Mouse (Mus musculus): ENCODE measurements around the gene Rin3. TPM values are rescaled to one million over a fixed set of nuclear protein-coding genes. Genes with fewer than 3 reads are reported as not detected.

Rin3 gene
- polyA plus RNA-seq, 1 experiment from 2014 or later, result 2.8 TPM

DNA sequence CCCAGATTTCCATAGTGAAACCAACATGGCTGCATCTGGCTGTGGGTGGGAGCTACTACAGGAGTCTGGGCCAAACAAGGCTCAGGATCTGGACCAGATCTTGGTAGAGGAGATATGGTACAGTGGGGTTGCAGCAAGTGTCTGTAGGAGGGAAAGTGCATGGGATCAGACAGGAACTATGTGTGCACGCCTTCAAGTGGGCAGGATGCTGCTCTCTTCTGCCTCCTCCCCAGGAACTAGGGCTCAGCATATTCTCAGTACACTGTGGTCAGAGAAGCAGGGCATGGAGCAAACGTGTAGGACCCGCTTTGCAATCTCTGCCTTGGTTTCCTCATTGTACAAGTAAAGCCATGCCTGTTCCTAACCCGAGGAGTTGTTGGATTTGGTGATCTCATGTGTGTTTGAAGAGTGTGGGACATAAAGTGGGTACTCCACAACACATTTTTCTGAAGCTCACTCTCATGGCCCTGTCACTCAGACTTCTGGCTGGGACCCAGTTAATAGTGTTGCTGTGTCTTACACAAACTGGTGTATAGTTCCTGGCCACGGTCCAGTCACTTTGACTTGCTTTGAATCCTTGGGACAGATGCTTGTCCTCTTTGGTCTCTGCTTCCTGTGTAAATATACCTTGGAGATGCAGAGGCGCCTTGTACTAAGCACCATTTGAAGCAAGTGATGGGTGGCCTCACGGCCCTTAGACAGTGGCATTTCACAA is 9.8 kb downstream of the Rin3 start:
- no peak overlapping the region for H3K4me2 ChIP-seq
- H3K27ac ChIP-seq (replicated peaks), result no peak overlapping the region
- no peaks in the 10 kb centered on the region for H3K9me3 ChIP-seq
- no peaks in the 10 kb centered on the region for H3K36me3 ChIP-seq
- no peaks in the 10 kb centered on the region for H3K27me3 ChIP-seq
- H3K4me1 ChIP-seq (replicated peaks), result no peaks in the 10 kb centered on the region
- no peak overlapping the region for H3K4me3 ChIP-seq
- no peak overlapping the region for H3K9ac ChIP-seq
- no peak for ATAC-seq (ENCODE audit: low FRiP score, low read depth)
- WGBS, result 82% methylated on average over 7 of the region's 7 CpGs

DNA sequence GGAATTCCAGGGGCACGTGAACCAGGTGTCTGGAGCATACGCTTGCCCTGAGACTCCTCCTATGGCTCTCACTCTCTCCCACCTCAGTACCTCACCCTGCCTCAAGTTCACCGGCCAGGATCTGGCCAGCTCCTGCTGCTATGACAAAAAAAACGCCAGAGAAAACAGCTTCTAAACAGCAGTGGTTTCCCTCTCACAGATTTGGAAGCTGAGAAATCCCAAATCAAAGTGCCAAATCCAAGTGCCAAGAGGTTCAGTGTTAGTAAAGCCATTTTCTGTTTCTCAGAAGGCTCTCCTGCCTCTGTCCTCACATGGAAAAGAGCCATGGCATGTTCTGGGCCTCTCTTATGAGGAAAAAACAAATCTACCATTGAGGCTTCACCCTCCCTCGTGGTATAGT is 11.8 kb downstream of the Rin3 start:
- no peaks in the 10 kb centered on the region for H3K9me3 ChIP-seq
- no peak overlapping the region for H3K4me2 ChIP-seq
- H3K4me1 ChIP-seq (replicated peaks), result no peaks in the 10 kb centered on the region
- no peaks in the 10 kb centered on the region for H3K27me3 ChIP-seq
- WGBS, result 81% methylated on average over 5 of the region's 5 CpGs
- H3K27ac ChIP-seq (replicated peaks), result no peak overlapping the region
- H3K4me3 ChIP-seq, result no peak overlapping the region
- ATAC-seq (ENCODE audit: low FRiP score, low read depth), result no peak
- no peaks in the 10 kb centered on the region for H3K36me3 ChIP-seq
- H3K9ac ChIP-seq, result no peak overlapping the region

DNA sequence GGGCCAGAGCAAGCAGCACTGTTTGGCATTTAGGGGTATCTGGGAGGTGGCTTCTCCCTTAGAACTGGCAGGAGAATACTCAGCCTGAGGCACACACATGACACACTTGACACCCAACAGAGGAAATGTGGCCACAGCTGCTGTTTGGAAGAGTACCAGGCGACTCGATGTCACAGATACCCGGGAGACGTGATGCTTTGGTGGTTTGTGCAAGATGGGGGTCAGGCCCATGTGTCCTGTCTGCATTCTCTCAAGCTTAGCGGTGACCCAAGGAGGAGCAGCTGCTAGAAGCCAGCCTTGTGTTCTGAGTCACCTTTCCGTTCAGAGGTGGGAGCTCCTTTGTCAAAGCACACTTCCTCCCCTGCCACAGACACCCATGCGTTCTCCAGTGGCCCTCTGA is 12.4 kb downstream of the Rin3 start:
- Histone ChIP-seq H3K36me3 (no peaks in the 10 kb centered on the region), H3K9ac (no peak overlapping the region), H3K4me1 (replicated peaks) (no peaks in the 10 kb centered on the region), H3K4me2 (no peak overlapping the region), H3K27me3 (no peaks in the 10 kb centered on the region), H3K9me3 (no peaks in the 10 kb centered on the region), H3K27ac (replicated peaks) (no peak overlapping the region), H3K4me3 (no peak overlapping the region)
- WGBS, result 71% methylated on average over 7 of the region's 7 CpGs
- ATAC-seq (ENCODE audit: low FRiP score, low read depth), result 0 out of 2 replicates have a peak, but pooled peaks have one; percentile 19

DNA sequence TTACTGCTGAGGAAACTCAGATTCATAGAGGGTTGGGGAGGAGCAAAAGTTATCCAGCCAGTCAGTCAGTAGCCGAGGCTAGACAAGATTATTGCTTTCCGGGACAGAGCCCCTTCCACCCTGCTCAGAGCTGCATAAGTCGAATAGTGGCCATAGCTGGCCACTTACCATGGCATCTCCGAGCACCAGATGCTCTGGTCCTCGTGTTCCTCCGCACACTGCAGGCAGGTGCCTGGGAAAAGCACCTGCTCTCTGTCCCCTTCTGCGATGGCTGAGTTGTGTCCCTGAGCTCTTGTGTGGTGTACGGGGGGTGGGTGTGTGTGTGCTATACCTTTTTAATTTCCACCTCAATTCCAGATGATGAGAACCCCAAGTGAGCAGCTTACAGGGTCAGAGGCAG is 12.8 kb downstream of the Rin3 start:
- Histone ChIP-seq H3K36me3 (no peaks in the 10 kb centered on the region), H3K4me2 (no peak overlapping the region), H3K27me3 (no peaks in the 10 kb centered on the region), H3K9me3 (no peaks in the 10 kb centered on the region), H3K4me3 (no peak overlapping the region), H3K27ac (replicated peaks) (no peak overlapping the region), H3K4me1 (replicated peaks) (no peaks in the 10 kb centered on the region), H3K9ac (no peak overlapping the region)
- no peak for ATAC-seq (ENCODE audit: low FRiP score, low read depth)
- 82% methylated on average over 8 of the region's 8 CpGs for WGBS

DNA sequence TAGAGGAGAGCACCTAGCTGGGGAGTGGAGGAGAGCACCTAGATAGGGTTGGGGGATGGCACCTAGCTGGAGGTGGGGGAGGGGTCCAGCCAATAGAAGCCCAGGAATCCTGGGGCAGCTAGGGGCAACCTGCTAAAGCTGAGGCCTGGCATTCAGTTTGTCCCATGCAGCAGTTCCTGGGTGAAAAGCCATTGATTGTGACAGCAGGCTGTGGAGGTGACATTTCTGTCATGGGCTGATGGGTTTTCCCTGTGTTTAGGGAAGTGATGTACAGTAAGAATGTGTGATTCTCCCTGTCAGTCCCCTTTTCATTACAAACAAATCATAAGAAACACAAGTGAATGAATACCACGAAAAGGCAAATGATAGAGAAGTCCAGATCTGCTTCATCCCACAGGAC is 13.5 kb downstream of the Rin3 start:
- ATAC-seq (ENCODE audit: low FRiP score, low read depth), result no peak
- Histone ChIP-seq H3K9me3 (no peaks in the 10 kb centered on the region), H3K36me3 (no peaks in the 10 kb centered on the region), H3K4me3 (no peak overlapping the region), H3K4me1 (replicated peaks) (no peaks in the 10 kb centered on the region), H3K27ac (replicated peaks) (no peak overlapping the region), H3K4me2 (no peak overlapping the region), H3K27me3 (no peaks in the 10 kb centered on the region), H3K9ac (no peak overlapping the region)
- WGBS, result 84% methylated on average over 1 of the region's 1 CpGs

DNA sequence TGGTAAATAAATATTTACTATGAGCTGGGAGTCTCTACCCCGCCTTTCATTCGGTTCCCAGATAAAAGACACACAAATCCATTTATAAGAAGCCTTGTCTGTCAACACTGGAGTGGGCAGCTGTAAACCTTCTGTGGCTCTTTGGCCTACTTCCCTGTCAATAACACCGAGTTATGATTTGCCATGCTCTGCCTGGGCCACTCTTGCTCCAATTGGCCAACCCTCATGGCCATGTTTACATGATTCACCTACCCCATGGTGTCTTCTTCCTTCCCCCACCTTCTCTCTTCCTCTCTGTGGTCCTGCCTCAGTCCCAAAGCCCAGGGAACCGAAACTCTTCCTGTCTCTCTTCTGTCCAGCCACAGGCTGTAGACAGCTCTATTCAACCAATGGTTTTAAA is 14.1 kb downstream of the Rin3 start:
- Histone ChIP-seq H3K9ac (no peak overlapping the region), H3K36me3 (no peaks in the 10 kb centered on the region), H3K4me2 (no peak overlapping the region), H3K4me3 (no peak overlapping the region), H3K4me1 (replicated peaks) (0 out of 2 replicates have a peak, but pooled peaks cover 2% of the 10 kb centered on the region), H3K27me3 (no peaks in the 10 kb centered on the region), H3K27ac (replicated peaks) (no peak overlapping the region), H3K9me3 (no peaks in the 10 kb centered on the region)
- 83% methylated on average over 4 of the region's 4 CpGs for WGBS
- ATAC-seq (ENCODE audit: low FRiP score, low read depth), result no peak

DNA sequence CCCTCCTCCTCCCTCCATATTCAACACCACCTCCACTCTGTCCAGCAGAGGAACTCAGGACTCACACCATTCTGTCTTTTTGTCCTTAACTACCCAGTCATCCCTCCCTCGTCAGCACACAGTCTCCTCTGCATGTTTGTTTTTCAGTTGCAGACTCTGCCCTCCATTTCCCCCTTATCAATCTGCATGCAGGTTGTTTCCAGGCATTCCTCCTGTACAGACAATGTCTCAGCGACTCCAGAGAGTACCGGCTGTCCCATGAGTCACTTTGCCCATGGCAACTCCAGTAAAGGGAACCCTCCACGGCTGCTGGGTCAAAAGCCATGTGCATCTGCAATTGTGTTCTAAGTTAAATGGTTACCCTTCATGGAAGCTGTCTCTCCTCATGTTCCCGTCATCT is 16.4 kb downstream of the Rin3 start:
- Histone ChIP-seq H3K36me3 (no peaks in the 10 kb centered on the region), H3K27ac (replicated peaks) (no peak overlapping the region), H3K27me3 (no peaks in the 10 kb centered on the region), H3K4me2 (no peak overlapping the region), H3K9ac (no peak overlapping the region), H3K9me3 (no peaks in the 10 kb centered on the region), H3K4me3 (no peak overlapping the region), H3K4me1 (replicated peaks) (peaks cover 22% of the 10 kb centered on the region)
- ATAC-seq (ENCODE audit: low FRiP score, low read depth), result no peak
- WGBS, result 65% methylated on average over 5 of the region's 5 CpGs

DNA sequence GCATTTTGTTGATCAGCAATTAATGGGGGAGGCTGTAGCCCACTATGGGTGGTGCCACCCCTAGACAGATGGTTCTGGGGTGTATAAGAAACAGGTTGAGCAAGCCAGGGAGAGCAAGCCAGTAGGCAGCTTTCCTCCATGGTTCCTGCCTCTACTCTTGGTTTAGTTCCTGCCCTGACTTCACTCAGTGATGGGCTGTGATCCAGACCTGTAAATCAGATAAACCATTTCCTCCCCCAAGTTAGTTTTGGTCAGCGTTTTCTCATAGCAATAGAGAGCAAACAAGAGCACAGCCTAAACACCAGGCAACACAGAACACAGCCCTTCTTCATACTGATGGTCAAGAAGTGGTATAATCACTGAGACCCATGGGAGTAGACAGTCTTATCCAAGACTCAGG is 18.7 kb downstream of the Rin3 start:
- Histone ChIP-seq H3K4me1 (replicated peaks) (peaks cover 35% of the 10 kb centered on the region), H3K27ac (replicated peaks) (no peak overlapping the region), H3K9me3 (no peaks in the 10 kb centered on the region), H3K4me3 (no peak overlapping the region), H3K36me3 (no peaks in the 10 kb centered on the region), H3K9ac (no peak overlapping the region), H3K27me3 (no peaks in the 10 kb centered on the region), H3K4me2 (no peak overlapping the region)
- ATAC-seq (ENCODE audit: low FRiP score, low read depth), result no peak
- WGBS, result 79% methylated on average over 1 of the region's 1 CpGs

DNA sequence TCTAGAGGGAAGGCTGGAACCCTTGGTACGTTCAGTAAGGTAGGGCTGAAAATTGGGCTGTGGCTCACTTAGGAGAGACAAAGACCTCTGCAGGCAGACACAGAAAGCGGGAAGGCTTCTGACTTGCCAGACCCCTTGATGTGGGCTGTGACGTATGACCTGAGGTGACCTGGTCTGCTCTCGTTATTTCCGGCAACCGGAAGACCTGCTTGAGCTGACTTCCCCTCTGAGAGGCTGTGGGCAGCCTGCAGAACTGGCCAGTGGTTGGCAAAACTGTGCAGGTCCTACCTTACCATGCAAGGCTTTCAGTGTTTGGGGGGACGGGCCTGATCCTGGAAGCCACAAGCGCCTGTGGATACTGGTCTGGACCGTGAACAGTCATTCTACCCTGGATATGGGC is 19.5 kb downstream of the Rin3 start:
- H3K4me2 ChIP-seq, result no peak overlapping the region
- no peak for ATAC-seq (ENCODE audit: low FRiP score, low read depth)
- no peaks in the 10 kb centered on the region for H3K27me3 ChIP-seq
- no peak overlapping the region for H3K4me3 ChIP-seq
- H3K27ac ChIP-seq (replicated peaks), result no peak overlapping the region; the same call in 1 of the 2 replicates
- no peaks in the 10 kb centered on the region for H3K9me3 ChIP-seq
- H3K9ac ChIP-seq, result no peak overlapping the region
- H3K4me1 ChIP-seq (replicated peaks), result peaks cover 35% of the 10 kb centered on the region
- H3K36me3 ChIP-seq, result no peaks in the 10 kb centered on the region
- 82% methylated on average over 9 of the region's 9 CpGs for WGBS

DNA sequence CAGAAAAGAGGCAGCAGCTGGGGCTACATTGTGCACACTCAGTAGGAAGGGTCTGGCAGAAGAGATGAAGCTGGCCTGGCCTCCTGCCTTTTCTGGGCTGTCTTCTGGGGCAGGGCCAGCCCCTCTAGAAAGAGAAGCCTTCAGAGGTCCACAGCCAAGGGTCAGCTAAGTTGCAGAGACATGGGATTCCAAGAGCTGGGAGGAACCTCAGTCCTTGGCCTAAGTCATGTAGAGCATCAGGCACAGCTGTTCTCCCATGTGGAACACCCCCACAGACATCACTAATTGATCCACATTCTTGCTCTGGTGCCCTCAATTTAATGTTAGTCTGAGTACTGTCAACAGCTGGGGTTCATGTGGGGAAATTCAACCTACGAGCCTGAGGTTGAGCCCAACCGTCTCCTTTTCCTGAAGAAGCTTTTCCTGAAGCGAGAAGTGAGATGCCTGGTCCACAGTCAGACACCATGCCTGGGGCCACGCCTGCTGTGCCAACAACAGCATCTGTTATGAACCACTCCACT is 20.0 kb downstream of the Rin3 start:
- no peak overlapping the region; the same call in 1 of the 2 replicates for H3K27ac ChIP-seq (replicated peaks)
- H3K9ac ChIP-seq, result no peak overlapping the region
- 73% methylated on average over 4 of the region's 4 CpGs for WGBS
- no peaks in the 10 kb centered on the region for H3K36me3 ChIP-seq
- peaks cover 39% of the 10 kb centered on the region for H3K4me1 ChIP-seq (replicated peaks)
- H3K27me3 ChIP-seq, result no peaks in the 10 kb centered on the region
- ATAC-seq (ENCODE audit: low FRiP score, low read depth), result 0 out of 2 replicates have a peak, but pooled peaks have one; percentile 23
- no peak overlapping the region for H3K4me2 ChIP-seq
- no peaks in the 10 kb centered on the region for H3K9me3 ChIP-seq
- no peak overlapping the region for H3K4me3 ChIP-seq

DNA sequence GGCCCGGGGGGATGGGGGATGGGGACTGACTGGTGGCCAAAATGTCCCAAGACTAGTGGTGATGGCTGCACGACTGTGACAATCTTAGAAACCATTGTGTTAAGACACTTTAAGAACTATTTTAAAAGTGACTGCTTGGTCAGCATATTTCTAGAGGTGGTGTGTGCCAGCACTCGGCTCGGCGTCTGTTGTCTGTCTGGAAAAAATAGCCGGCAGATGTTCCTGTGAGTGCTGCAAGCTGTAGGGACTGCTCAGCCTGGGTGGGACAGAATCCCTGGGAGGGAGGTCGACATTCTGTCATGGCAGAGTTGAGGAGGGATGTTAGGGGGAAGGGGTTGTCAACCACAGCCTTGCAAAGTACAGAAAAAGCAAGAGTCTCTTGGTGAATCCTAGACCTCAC is 21.0 kb downstream of the Rin3 start:
- Histone ChIP-seq H3K4me1 (replicated peaks) (peaks cover 49% of the 10 kb centered on the region), H3K9me3 (no peaks in the 10 kb centered on the region), H3K4me3 (no peak overlapping the region), H3K27ac (replicated peaks) (no peak overlapping the region), H3K27me3 (no peaks in the 10 kb centered on the region), H3K36me3 (no peaks in the 10 kb centered on the region), H3K9ac (no peak overlapping the region), H3K4me2 (no peak overlapping the region)
- no peak for ATAC-seq (ENCODE audit: low FRiP score, low read depth)
- 36% methylated on average over 7 of the region's 7 CpGs for WGBS

DNA sequence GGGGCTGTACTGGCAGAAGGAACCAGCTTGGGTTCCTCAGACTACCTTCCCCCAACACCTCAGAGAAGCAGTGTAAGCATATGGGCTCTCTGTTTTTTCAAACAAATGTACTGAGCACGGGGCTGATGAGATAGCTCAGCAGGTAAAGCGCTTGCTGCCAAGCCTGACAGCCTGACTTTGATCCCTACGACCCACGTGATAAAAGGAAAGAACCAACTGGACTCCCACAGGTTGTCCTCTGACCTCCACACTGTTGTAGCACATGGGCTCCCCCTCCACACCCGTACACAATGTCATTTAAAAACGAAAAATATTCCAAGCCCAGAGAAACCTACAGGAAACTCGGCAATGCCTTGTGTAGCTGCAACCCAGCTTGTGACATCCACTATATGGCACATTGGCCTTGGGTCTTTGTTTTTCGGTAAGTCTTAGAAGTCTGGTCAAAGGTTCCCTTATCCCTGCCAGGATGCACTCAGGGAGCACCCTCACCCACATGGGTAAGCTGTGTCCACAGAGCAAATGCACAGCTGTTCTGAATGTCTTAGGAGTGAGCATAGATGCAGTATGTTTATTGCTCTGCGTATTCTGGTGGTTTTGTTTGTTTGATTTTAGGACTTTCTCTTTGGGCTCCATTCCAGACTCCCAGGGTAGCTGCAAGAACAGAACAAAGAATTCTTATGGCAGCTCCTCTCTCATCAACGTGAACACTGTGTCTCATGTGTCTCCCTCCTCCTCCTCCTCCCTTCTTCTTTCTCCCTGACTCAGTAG is 22.4 kb downstream of the Rin3 start:
- no peak overlapping the region for H3K4me2 ChIP-seq
- H3K9ac ChIP-seq, result no peak overlapping the region
- H3K27me3 ChIP-seq, result no peaks in the 10 kb centered on the region
- no peaks in the 10 kb centered on the region for H3K36me3 ChIP-seq
- H3K4me3 ChIP-seq, result no peak overlapping the region
- ATAC-seq (ENCODE audit: low FRiP score, low read depth), result no peak
- peaks cover 52% of the 10 kb centered on the region for H3K4me1 ChIP-seq (replicated peaks)
- H3K27ac ChIP-seq (replicated peaks), result 0 out of 2 replicates have a peak overlapping the region, but pooled peaks have one; percentile 9
- WGBS, result 47% methylated on average over 10 of the region's 10 CpGs
- H3K9me3 ChIP-seq, result no peaks in the 10 kb centered on the region

Data from hindbrain, embryonic 15.5 days (tissue).